Mouse (Mus musculus): ENCODE data around the gene Srrm3.

DNA sequence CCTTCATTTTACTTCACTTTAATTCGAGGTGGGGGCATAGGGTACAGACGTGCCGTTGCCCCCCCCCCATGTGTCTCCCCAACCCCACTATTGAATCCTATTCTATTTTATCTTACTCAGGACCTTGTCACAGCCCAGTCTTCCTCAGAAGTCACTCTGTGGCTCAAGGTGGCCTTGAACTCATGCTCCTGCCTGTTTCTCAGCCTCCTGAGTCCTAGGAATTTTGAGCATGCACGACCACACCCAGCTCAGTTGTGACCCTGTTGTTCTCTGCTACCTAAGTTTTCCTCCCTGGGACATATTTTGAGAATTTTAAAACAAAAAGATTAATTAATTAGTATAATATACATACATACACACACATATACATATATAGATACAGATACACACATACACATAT is 3.0 kb upstream of the Srrm3 start:
- TF ChIP-seq CTCF (IDR thresholded peaks at IDR 0.05; ENCODE audit: low read depth) (no peak), EP300 (IDR thresholded peaks at IDR 0.05; ENCODE audit: low read depth) (no peak)

All from liver, postnatal 0 days (tissue).